Mouse (Mus musculus) ES-E14 (cell line): ENCODE results near the gene Gar1.

ENCODE experiments used
- CHD2 ChIP-seq: IDR thresholded peaks from 2 replicates; pipeline ENCODE4 v1.6.1; 2014; ENCODE audit warnings: mild to moderate bottlenecking, low read depth, low read length, inconsistent platforms
- HCFC1 ChIP-seq: IDR thresholded peaks from 2 replicates; pipeline ENCODE4 v1.6.1; 2012; ENCODE audit warnings: low read length, inconsistent platforms, borderline replicate concordance; ENCODE audit not compliant: insufficient read depth
- MAFK ChIP-seq: IDR thresholded peaks from 2 replicates; pipeline ENCODE4 v1.6.1; 2014; ENCODE audit warnings: mild to moderate bottlenecking, low read depth, low read length, inconsistent platforms; ENCODE audit not compliant: insufficient read depth
- ZC3H11A ChIP-seq: IDR thresholded peaks from 2 replicates; pipeline ENCODE4 v1.6.1; 2012; ENCODE audit warnings: low read depth, mild to moderate bottlenecking, inconsistent platforms, low read length, borderline replicate concordance
- ZNF384 ChIP-seq: IDR thresholded peaks from 2 replicates; pipeline ENCODE4 v1.6.1; 2012; ENCODE audit warnings: low read depth, low read length, inconsistent platforms

- TF ChIP-seq HCFC1 (no peak), ZNF384 (no peak), ZC3H11A (no peak), CHD2 (no peak), MAFK (no peak)
Observed at GRCm38 (mm10) chr3:129781435-129781834, 49.8 kb downstream of the Gar1 start.
